Mouse (Mus musculus) limb, embryonic 10.5 days (tissue): Measurements from ENCODE around the gene Rhot2. TPM values are rescaled to one million over a fixed set of nuclear protein-coding genes. Genes with fewer than 3 reads are reported as not detected.

Source experiments
- DNase-seq: peaks from one replicate; pipeline ENCODE4 v3.0.0-alpha.2; 2017; ENCODE audit warnings: low spot score
- H3K27ac ChIP-seq: fragments of 300-500 bp; sonication (generic); 2 replicates; pipeline ENCODE4 v1.5.1; 2016; ENCODE audit warnings: mild to moderate bottlenecking
- H3K27me3 ChIP-seq: fragments of 300-500 bp; sonication (generic); 2 replicates; pipeline ENCODE4 v1.6.1; 2016; ENCODE audit warnings: low read depth, mild to moderate bottlenecking; ENCODE audit not compliant: poor library complexity, severe bottlenecking
- H3K36me3 ChIP-seq: fragments of 300-500 bp; sonication (generic); 2 replicates; pipeline ENCODE4 v1.6.1; 2016; ENCODE audit warnings: mild to moderate bottlenecking, moderate library complexity
- H3K4me1 ChIP-seq: fragments of 300-500 bp; sonication (generic); 2 replicates; pipeline ENCODE4 v1.6.1; 2016
- H3K4me3 ChIP-seq: fragments of 300-500 bp; sonication (generic); 2 replicates; pipeline ENCODE4 v1.5.1; 2016; ENCODE audit warnings: mild to moderate bottlenecking, moderate library complexity
- H3K9me3 ChIP-seq: fragments of 300-500 bp; sonication (generic); replicated peaks from 2 replicates; pipeline ENCODE4 v1.6.1; 2016; ENCODE audit warnings: mild to moderate bottlenecking
- WGBS: fragments of 180-500 bp; shearing (Covaris S2); methylation state at CpG from one replicate; pipeline ENCODE4 v1.1.7; 2016; 5-methylcytosine and 5-hydroxymethylcytosine counted together
- microRNA-seq: library from miRNA; unstranded; fragments of <30 nt; microRNA quantifications from one replicate; pipeline ENCODE4, GENCODE M21; 2017
- polyA plus RNA-seq: library from polyadenylated mRNA; unstranded; fragments of >200 nt; fragmentation: Nextera tagmentation; extraction: Ambion mirVana; gene quantifications from 2 replicates; pipeline ENCODE4 v1.2.1, GENCODE M21; 2016

Rhot2 gene
- polyA plus RNA-seq, 1 experiment from 2014 or later = 32.6 TPM

DNA sequence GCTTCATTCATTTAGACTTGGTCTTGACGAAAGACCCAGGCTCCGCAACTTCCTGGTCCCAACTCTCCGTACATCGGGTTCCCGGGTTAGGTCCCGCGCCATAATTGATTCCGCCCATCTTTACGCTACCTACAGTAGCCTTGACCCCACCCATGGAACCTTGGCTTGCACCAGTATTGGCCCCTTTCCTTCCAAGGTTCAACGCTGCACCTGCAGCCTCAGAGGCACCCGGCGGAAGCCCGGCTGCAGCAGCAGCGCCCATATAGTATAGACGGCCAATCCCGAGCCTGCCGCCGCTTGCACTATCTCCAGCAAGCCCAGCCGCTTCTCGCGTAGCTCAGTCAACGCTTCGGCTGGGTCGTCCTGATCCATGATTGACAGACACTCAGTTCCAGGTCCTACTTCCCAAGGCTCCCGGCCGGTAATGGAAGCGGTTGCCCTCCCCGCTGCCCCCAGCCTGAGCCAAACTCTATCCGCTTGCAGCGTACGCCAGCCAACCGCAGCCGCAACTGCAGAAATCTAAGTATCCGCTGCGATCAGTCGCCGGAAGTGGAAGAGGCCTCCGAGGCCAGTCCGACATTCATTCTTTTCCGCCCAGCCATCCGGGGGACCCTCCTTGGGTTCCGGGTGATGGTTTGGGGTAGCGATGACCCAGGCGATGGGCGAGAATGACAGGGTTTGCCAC is 52.7 kb downstream of the Rhot2 start:
- Histone ChIP-seq H3K27ac (peak overlapping the region; percentile 91), H3K9me3 (no peaks in the 10 kb centered on the region), H3K4me3 (peak overlapping the region; percentile 74), H3K27me3 (no peaks in the 10 kb centered on the region), H3K4me1 (peaks cover 62% of the 10 kb centered on the region), H3K36me3 (peaks cover 58% of the 10 kb centered on the region)
- WGBS = under 1% methylated on average over 45 of the region's 45 CpGs
- DNase-seq = peak; percentile 89

DNA sequence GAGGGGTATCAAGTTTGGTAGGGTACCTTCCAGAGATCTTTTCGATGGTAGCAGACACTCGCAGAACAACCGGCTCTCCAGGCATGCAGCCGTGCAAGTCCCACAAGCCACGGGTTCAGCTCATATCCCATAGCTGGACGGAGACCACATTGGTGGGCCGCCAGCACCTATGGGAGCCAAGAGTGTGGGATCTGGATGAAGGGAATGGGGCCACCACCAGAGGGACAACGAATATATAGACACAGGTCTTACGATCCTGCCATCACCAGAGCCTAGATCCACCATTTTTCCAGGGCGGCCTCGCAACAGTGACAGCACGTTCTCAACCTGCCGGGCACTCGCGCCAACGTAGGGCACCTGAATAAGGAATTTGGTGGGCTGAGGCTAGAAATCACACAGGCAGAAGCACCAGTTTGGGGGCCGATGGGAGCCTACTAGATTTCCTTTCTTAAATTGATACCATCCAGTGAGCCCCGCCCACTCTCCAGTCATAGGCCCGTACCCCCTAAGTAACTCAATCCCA is 53.3 kb downstream of the Rhot2 start:
- 32% methylated on average over 19 of the region's 19 CpGs for WGBS

More for the DNA sequence above, 53.3 kb downstream of the Rhot2 start:
- Histone ChIP-seq H3K27me3 (no peaks in the 10 kb centered on the region), H3K4me1 (peaks cover 58% of the 10 kb centered on the region), H3K4me3 (peak overlapping the region; percentile 74), H3K27ac (peak overlapping the region; percentile 91), H3K36me3 (peaks cover 58% of the 10 kb centered on the region), H3K9me3 (no peaks in the 10 kb centered on the region)
- DNase-seq = peak; percentile 52

Small RNAs within 50 kb of the gene (microRNA-seq; reads per million reads assigned to microRNA genes)
- not detected for gene Mir3082

Other genes starting within 250 kb of the Rhot2 start
- gene Gng13, start 127.7 kb downstream of the Rhot2 start, polyA plus RNA-seq = 2.0 TPM in 2 replicates
- 68.5 and 71.9 TPM in 2 replicates for gene Chtf18, start 117.4 kb downstream of the Rhot2 start, polyA plus RNA-seq
- gene Rpusd1, start 117.2 kb downstream of the Rhot2 start, polyA plus RNA-seq = 24.8 and 27.0 TPM in 2 replicates
- not detected in 2 replicates for gene Mslnl, start 108.8 kb downstream of the Rhot2 start, polyA plus RNA-seq
- 0.98 TPM in 1 of 2 replicates, not detected in the other for gene Msln, start 90.5 kb downstream of the Rhot2 start, polyA plus RNA-seq
- 21.2 and 26.8 TPM in 2 replicates for gene Narfl, start 71.1 kb downstream of the Rhot2 start, polyA plus RNA-seq
- 59.7 and 80.7 TPM in 2 replicates for gene Haghl, start 59.2 kb downstream of the Rhot2 start, polyA plus RNA-seq
- gene Ccdc78, start 58.3 kb downstream of the Rhot2 start, polyA plus RNA-seq = 0.44 and 0.50 TPM in 2 replicates
- 55.6 and 63.3 TPM in 2 replicates for gene Fam173a, start 52.0 kb downstream of the Rhot2 start, polyA plus RNA-seq
- gene AC134908.4, start 49.2 kb downstream of the Rhot2 start, polyA plus RNA-seq = 0.76 TPM in 1 of 2 replicates, not detected in the other
- 87.5 and 112 TPM in 2 replicates for gene Metrn, start 47.7 kb downstream of the Rhot2 start, polyA plus RNA-seq
- gene Fbxl16, start 35.8 kb downstream of the Rhot2 start, polyA plus RNA-seq = 1.0 and 1.5 TPM in 2 replicates
- gene Wdr24, start 21.2 kb downstream of the Rhot2 start, polyA plus RNA-seq = 31.6 and 32.0 TPM in 2 replicates
- 52.4 and 54.9 TPM in 2 replicates for gene Jmjd8, start 16.0 kb downstream of the Rhot2 start, polyA plus RNA-seq
- 408 and 426 TPM in 2 replicates for gene Stub1, start 11.4 kb downstream of the Rhot2 start, polyA plus RNA-seq
- gene Rhbdl1, start 7.6 kb downstream of the Rhot2 start, polyA plus RNA-seq = 1.0 and 1.2 TPM in 2 replicates
- 1.5 and 1.9 TPM in 2 replicates for gene Gm20683, start 3.1 kb downstream of the Rhot2 start, polyA plus RNA-seq
- 45.5 and 46.2 TPM in 2 replicates for gene Wdr90, start 16.6 kb upstream of the Rhot2 start, polyA plus RNA-seq
- 13.6 and 22.0 TPM in 2 replicates for gene Mcrip2, start 23.9 kb upstream of the Rhot2 start, polyA plus RNA-seq
- gene Mettl26, start 30.2 kb upstream of the Rhot2 start, polyA plus RNA-seq = 69.3 and 69.6 TPM in 2 replicates
- 2.6 and 5.6 TPM in 2 replicates for gene Wfikkn1, start 36.0 kb upstream of the Rhot2 start, polyA plus RNA-seq
- gene Rab40c, start 74.9 kb upstream of the Rhot2 start, polyA plus RNA-seq = 37.5 and 37.9 TPM in 2 replicates
- 65.2 and 72.1 TPM in 2 replicates for gene Pigq, start 100.1 kb upstream of the Rhot2 start, polyA plus RNA-seq
- gene Nhlrc4, start 100.1 kb upstream of the Rhot2 start, polyA plus RNA-seq = 0.10 and 0.18 TPM in 2 replicates
- 0.08 and 0.20 TPM in 2 replicates for gene A930017K11Rik, start 107.7 kb upstream of the Rhot2 start, polyA plus RNA-seq
- 38.7 and 38.9 TPM in 2 replicates for gene Capn15, start 140.9 kb upstream of the Rhot2 start, polyA plus RNA-seq
- 20.9 and 22.1 TPM in 2 replicates for gene Rab11fip3, start 224.7 kb upstream of the Rhot2 start, polyA plus RNA-seq
- 23.0 and 26.3 TPM in 2 replicates for gene Decr2, start 245.5 kb upstream of the Rhot2 start, polyA plus RNA-seq